Mouse (Mus musculus) heart, postnatal 10 days (tissue): ENCODE data around the gene Minpp1. TPM values are rescaled to one million over a fixed set of nuclear protein-coding genes. Genes with fewer than 3 reads are reported as not detected.

Experiments used
- DNase-seq, 2 experiments: peaks; one replicate each; pipeline ENCODE4 v3.0.0; 2021
- intact Hi-C: fragments of 180-260 bp; cut with DNase I; formaldehyde crosslinking; loops from one replicate; pipeline ENCODE4 v1.15.1; 2025
- total RNA-seq, 2 experiments: library from RNA; stranded (reverse); gene quantifications; 2 replicates each; pipeline ENCODE4 v1.2.3; 2021

Minpp1 gene
- total RNA-seq, 2 experiments from 2014 or later: 21.8 to 24.6 TPM

- intact Hi-C loops: no loop called here
- no peak for DNase-seq
Measured at GRCm38 (mm10) chr19:32523769-32524515, 38.4 kb downstream of the Minpp1 start.

GRCm38 (mm10) chr19:32524516-32524860, 38.9 kb downstream of the Minpp1 start:
- no peak for DNase-seq
- intact Hi-C loops: no loop called here

DNA sequence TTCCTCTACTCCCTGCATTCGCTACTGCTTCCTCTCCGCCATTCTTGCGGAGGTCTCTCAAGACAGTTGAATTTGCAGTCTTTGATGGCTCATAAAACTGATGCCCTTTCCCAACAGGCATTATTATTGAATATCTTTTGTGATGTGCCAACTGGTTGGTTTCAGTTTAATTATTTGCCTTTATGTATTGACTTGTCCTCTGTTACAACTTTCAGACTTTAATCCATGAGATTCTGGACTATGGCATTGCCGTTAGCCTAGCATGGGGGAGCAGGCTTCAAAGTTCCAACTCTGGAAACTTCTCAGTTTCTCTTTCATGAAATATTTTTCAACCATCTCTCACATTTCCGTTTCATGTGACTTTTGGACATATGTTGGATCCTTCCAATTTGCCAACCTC, 41.6 kb downstream of the Minpp1 start:
- no peak for DNase-seq
- intact Hi-C loops: no loop called here

GRCm38 (mm10) chr19:32528723-32529122, 43.2 kb downstream of the Minpp1 start:
- intact Hi-C loops: no loop called here
- no peak for DNase-seq

DNA sequence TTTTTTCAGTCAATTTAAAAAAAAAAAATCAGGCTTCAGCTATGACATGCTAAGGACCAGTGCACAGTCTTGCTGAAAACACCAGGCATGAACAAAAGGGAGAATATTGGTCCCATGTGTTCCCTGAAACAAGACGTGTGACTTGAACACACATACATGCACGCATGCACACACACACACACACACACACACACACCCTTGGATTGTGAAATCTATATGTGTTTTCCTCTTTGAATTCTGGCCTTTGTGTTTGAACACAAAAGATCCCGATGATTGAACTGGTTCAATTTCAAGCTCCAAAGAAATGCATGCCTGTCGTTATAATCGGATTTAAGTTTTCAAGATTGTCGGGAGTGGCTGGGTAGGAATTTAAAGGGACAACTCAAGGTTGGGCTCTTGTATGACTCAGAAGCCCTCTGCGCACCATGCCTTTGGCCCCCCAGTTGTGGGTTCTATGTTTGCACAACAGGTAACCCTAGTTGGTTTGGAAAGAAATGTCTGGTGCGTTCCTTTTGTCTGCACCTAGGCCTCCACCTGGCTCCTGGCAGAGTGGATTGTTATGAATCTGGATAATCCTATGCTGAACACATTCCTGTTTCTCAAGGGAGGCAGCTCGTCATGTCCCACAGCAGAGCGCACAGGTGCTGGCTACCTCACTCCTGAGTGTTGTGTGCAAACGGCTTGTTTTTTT, 43.8 kb downstream of the Minpp1 start:
- no peak for DNase-seq
- intact Hi-C loops: no loop called here

DNA sequence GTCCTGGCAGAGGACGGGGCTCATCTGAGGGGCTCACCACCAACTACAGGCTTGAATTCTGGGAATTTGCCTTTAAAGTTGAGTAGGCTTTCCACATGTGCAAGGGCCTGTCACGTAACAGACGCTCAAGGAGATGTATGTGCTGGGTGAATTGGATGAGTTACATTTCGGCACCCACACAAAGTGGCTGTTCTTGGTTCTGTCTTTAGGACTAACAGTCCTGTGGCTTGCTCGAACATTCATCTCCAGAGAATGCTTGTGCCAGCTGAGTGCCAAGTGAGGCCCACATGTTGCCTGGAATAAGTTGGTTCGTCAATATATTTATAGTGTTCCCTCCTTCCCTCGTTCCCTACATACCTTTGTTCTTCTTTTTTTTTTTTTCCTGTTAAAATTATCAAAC, 44.7 kb downstream of the Minpp1 start:
- intact Hi-C loops: no loop called here

GRCm38 (mm10) chr19:32532331-32532730, 46.8 kb downstream of the Minpp1 start:
- peak in 1 of 2 experiments; percentile 18 for DNase-seq
- intact Hi-C loops: no loop called here

More for the DNA sequence above, 44.7 kb downstream of the Minpp1 start:
- DNase-seq: no peak

GRCm38 (mm10) chr19:32532737-32533505, 47.4 kb downstream of the Minpp1 start:
- DNase-seq: no peak
- intact Hi-C loops: no loop called here

DNA sequence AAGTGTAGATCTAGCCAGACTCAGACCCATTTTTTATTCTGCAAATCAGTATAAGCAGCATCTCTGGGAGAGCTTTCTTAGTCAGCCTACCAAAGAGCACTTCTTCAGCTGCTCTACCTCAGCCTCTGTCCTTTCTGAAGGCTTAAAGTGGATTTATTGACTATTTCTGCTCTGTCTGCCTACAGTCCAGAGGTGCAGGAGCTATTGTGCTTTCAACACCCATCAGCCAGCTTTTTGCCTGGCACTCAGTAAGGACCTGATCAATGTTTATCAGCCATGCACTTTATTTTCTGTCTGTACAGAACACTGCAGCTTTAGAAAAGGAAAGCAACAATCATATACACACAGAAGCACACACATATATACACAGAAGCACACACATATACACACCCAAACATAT, 49.3 kb downstream of the Minpp1 start:
- DNase-seq: no peak
- intact Hi-C loops: no loop called here

GRCm38 (mm10) chr19:32542784-32543490, 57.4 kb downstream of the Minpp1 start:
- no peak for DNase-seq
- intact Hi-C loops: no loop called here

GRCm38 (mm10) chr19:32547396-32547795, 61.8 kb downstream of the Minpp1 start:
- peak; percentile 18 to 30 for DNase-seq
- intact Hi-C loops: no loop called here

- no peak for DNase-seq
- intact Hi-C loops: no loop called here
Measured at GRCm38 (mm10) chr19:32548202-32548601, 62.6 kb downstream of the Minpp1 start.

DNA sequence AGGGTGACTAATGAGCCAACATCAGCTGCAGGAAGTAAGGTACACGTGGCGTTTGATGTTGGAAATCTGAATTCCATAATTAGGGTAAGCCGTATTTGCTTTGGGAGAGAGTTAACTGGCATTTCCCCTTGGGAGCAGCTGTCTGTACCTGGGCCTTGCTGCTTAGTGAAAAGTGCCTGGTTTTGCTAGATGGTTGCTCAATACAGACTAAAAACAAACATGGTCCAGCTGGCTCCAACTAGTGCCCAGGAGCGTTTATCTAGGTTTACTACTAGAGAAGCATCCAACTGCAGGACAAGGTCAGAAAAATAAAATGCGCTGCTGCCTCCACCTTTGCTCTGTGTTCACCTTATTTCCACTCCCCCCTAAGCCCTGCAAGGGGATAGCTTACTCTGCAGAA, 64.9 kb downstream of the Minpp1 start:
- no peak for DNase-seq
- intact Hi-C loops: no loop called here

DNA sequence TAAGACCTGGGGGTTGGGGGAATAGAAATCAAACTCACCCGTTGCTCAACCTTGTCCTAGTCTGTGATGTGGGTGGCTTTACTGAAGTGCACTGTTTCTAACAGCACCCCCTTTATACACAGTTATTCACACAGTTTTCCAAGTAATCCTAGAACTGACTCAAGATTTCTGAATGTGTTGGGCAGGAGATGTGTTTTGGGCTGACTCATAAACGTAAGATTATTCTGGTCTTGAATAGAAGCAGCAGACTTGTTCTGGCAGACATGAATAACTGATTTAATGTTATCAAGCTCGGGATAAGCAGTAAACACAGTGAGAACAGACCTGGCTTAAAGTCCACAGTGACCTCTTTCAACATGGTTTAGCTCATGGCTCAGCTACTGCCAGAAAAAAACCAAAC, 65.9 kb downstream of the Minpp1 start:
- intact Hi-C loops: no loop called here
- peak; percentile 30 to 37 for DNase-seq

DNA sequence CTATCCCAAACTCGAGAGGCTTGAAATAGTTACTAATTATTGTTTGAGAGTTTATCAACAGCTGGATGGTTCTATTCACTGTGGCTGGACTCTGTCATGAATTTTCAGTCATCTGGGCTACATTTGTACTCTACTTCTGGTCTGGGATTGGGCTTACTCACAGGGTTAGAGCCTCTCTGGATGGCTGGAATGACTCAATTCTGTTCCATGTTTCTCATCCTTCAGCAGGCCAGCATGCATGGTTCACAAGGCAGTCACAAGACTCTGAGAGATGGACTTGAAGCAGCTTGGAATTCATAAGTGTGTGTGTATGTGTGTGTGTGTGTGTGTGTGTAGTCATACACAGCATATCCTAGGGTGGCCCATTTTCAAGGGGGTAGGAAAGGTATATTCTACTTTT, 66.5 kb downstream of the Minpp1 start:
- peak; percentile 19 to 25 for DNase-seq
- intact Hi-C loops: no loop called here

DNA sequence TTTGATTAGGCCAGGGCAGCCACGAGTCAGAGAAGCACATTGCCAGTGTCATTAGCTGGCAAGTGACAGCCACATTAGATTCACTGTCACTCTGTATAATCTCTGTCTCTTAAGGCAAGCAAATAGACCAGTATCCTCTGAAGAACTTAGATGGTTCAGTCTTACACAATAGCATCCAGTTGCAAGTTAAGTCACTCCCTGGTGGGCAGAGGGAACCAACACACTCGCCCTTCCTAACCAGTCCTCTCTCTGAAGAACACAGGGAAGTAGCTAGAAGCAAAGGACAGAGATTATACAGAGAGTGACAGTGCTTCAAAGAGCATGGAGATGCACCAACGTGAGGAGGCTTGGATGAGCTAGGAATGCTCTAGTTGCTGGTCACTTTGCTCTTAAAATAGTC, 67.7 kb downstream of the Minpp1 start:
- no peak for DNase-seq
- intact Hi-C loops: no loop called here

GRCm38 (mm10) chr19:32555257-32555656, 69.7 kb downstream of the Minpp1 start:
- intact Hi-C loops: no loop called here
- no peak for DNase-seq
